Comparison of ENCODE assay signal across 8 mouse cellular contexts in genomic region chr13:17803331-17804057, GRCm38 (mm10). TPM values are rescaled to one million over a fixed set of nuclear protein-coding genes. Genes with fewer than 3 reads are reported as not detected.
DNase-seq lines count a peak whose midpoint lies in the region; ATAC-seq and TF ChIP-seq lines count a peak whose summit lies in the region.

No protein-coding gene starts in this region.

- peak overlapping the region; percentile 94 for H3K4me2 ChIP-seq in forebrain, embryonic 14.5 days (ENCODE audit: low read length)
- peak overlapping the region; percentile 78 for H3K4me2 ChIP-seq in neural tube, embryonic 14.5 days (ENCODE audit: low read depth, low read length)

- peaks cover 31% of the 10 kb centered on the region for H3K4me1 ChIP-seq in E14TG2a.4 (replicated peaks; ENCODE audit: low read depth, low read length)
- peaks cover 8% of the 10 kb centered on the region for H3K4me1 ChIP-seq in forebrain, embryonic 14.5 days (ENCODE audit: control insufficient read depth, insufficient read depth, low read length)
- peaks cover 15% of the 10 kb centered on the region for H3K4me1 ChIP-seq in neural tube, embryonic 14.5 days (ENCODE audit: control insufficient read depth, insufficient read depth, low read length)
- H3K4me1 ChIP-seq in testis, adult 2 months (ENCODE audit: control insufficient read depth, insufficient read depth, low read length) = peaks cover 3% of the 10 kb centered on the region; the same call in 1 of the 2 replicates

- peak overlapping the region; percentile 97 for H3K27ac ChIP-seq in forebrain, embryonic 14.5 days (ENCODE audit: low read depth, low read length)
- H3K27ac ChIP-seq in neural tube, embryonic 14.5 days (ENCODE audit: low read depth, low read length) = peak overlapping the region; percentile 97
- peak overlapping the region; percentile 92 for H3K27ac ChIP-seq in testis, adult 2 months (ENCODE audit: control insufficient read depth, insufficient read depth, low read depth, low read length)

- H3K27me3 ChIP-seq in E14TG2a.4 (ENCODE audit: insufficient read depth, low read length) = no peaks in the 10 kb centered on the region
- no peaks in the 10 kb centered on the region for H3K27me3 ChIP-seq in forebrain, embryonic 14.5 days (replicated peaks; ENCODE audit: control insufficient read depth, insufficient read depth, low read length)
- H3K27me3 ChIP-seq in neural tube, embryonic 14.5 days (ENCODE audit: control insufficient read depth, insufficient read depth, low read length) = no peaks in the 10 kb centered on the region
- H3K27me3 ChIP-seq in testis, adult 2 months (ENCODE audit: control insufficient read depth, insufficient read depth, low read length) = no peaks in the 10 kb centered on the region

- peak; percentile 47 for ATAC-seq in cerebellum, adult (ENCODE audit: insufficient number of reproducible peaks, low FRiP score, low TSS enrichment)
- ATAC-seq in forebrain, embryonic 14.5 days = peak; percentile 49
- ATAC-seq in neural tube, embryonic 14.5 days (ENCODE audit: low read depth) = peak; percentile 23

- H3K4me3 ChIP-seq in E14TG2a.4 (replicated peaks; ENCODE audit: low read length) = peak overlapping the region; percentile 96
- H3K4me3 ChIP-seq in forebrain, embryonic 14.5 days (ENCODE audit: low read depth, low read length) = peak overlapping the region; percentile 98
- H3K4me3 ChIP-seq in neural tube, embryonic 14.5 days (ENCODE audit: low read depth, low read length) = peak overlapping the region; percentile 99
- peak overlapping the region; percentile 78 for H3K4me3 ChIP-seq in testis, adult 2 months (ENCODE audit: control insufficient read depth, low read depth, low read length)

- intact Hi-C loops in heart, postnatal 14 days (cut with DNase I) = loop anchor here (2.0 to 10.0 kb wide), 4 partner anchors 41 to 911 kb away; partner anchors contain the start of genes Mplkip, Sugct and Vps41

- H3K9ac ChIP-seq in forebrain, embryonic 14.5 days (ENCODE audit: low read length) = peak overlapping the region; percentile 94
- H3K9ac ChIP-seq in neural tube, embryonic 14.5 days (replicated peaks; ENCODE audit: low read depth, low read length) = peak overlapping the region; percentile 90

- peaks cover 13% of the 10 kb centered on the region for H3K36me3 ChIP-seq in E14TG2a.4 (ENCODE audit: insufficient read depth, low read length)
- 0 out of 2 replicates have a peak, but pooled peaks cover 4% of the 10 kb centered on the region for H3K36me3 ChIP-seq in forebrain, embryonic 14.5 days (ENCODE audit: control insufficient read depth, insufficient read depth, low read length)
- no peaks in the 10 kb centered on the region for H3K36me3 ChIP-seq in neural tube, embryonic 14.5 days (ENCODE audit: control insufficient read depth, insufficient read depth, low read length)
- no peaks in the 10 kb centered on the region for H3K36me3 ChIP-seq in testis, adult 2 months (ENCODE audit: control insufficient read depth, insufficient read depth, low read length)

- no peak for TF ChIP-seq POLR2A in testis, adult 2 months (IDR thresholded peaks at IDR 0.05; ENCODE audit: control insufficient read depth, low read depth, low read length)

- DNase-seq in forebrain, embryonic 14.5 days (ENCODE audit: low spot score) = peak; percentile 80
- DNase-seq in heart, postnatal 14 days = peak; percentile 81 to 85
- DNase-seq in layer of hippocampus, adult 18-20 months (ENCODE audit: low spot score in 2 of 2) = peak; percentile 46 to 69
- DNase-seq in lung, adult 18-20 months = peak; percentile 79 to 80

- TF ChIP-seq CTCF in E14TG2a.4 (conservative IDR thresholded peaks at IDR 0.05; ENCODE audit: low read length) = no peak
- no peak for TF ChIP-seq CTCF in testis, adult 2 months (IDR thresholded peaks at IDR 0.05; ENCODE audit: control insufficient read depth, insufficient read depth, insufficient replicate concordance, low read depth, low read length)

- WGBS in forebrain, embryonic 14.5 days = under 1% methylated on average over 85 of the region's 85 CpGs
- under 1% methylated on average over 78 of the region's 85 CpGs for WGBS in neural tube, embryonic 14.5 days

- H3K9me3 ChIP-seq in E14TG2a.4 (ENCODE audit: low read length) = no peaks in the 10 kb centered on the region
- no peaks in the 10 kb centered on the region for H3K9me3 ChIP-seq in forebrain, embryonic 14.5 days (replicated peaks; ENCODE audit: control insufficient read depth, low read length)
- no peaks in the 10 kb centered on the region for H3K9me3 ChIP-seq in neural tube, embryonic 14.5 days (ENCODE audit: control insufficient read depth, low read length)

RNA-seq across cellular contexts. Expression of gene Cdk13, which starts 1.4 kb away (rescaled TPM):
- polyA plus RNA-seq in forebrain, embryonic 14.5 days (2014; fragmentation: Nextera tagmentation; extraction: Ambion mirVana) = 13.6 and 15.4 TPM in 2 replicates
- total RNA-seq in heart, postnatal 14 days (2021) = 10 to 100 TPM; 30.6 to 30.7 TPM
- 10 to 100 TPM; 58.7 to 58.9 TPM for total RNA-seq in layer of hippocampus, adult 18-20 months (2021)
- 18.1 and 22.5 TPM in 2 replicates for polyA plus RNA-seq in neural tube, embryonic 14.5 days (2014; fragmentation: Nextera tagmentation; extraction: Ambion mirVana)
- polyA plus RNA-seq in testis, adult 2 months (2012; rRNA removed) = 26.3 and 30.0 TPM in 2 replicates

Comparison
In these comparisons a context has a peak if more than half of its experiments do, and no peak if none do; other contexts are left out.
1. Peak in every context shown above with its lines: DNase-seq, ATAC-seq, H3K4me3 ChIP-seq and H3K27ac ChIP-seq.